Mouse (Mus musculus) CD4-positive, CD25-positive, alpha-beta regulatory T cell (primary cell): ENCODE measurements around the gene Gm20695. TPM values are rescaled to one million over a fixed set of nuclear protein-coding genes. Genes with fewer than 3 reads are reported as not detected.

ENCODE experiments used
- polyA plus RNA-seq: library from polyadenylated mRNA; unstranded; fragments of 100-300 nt; shearing (Covaris generic); gene quantifications from one replicate; pipeline ENCODE4 v1.2.1, GENCODE M21; 2017

Gene Gm20695
- 1.3 TPM for polyA plus RNA-seq

GRCm38 (mm10) chr16:3884201-3885064, at the start of gene Gm20695, which contains the start of gene Zfp597:
TSS of gene Gm20695 (plus strand) at chr16:3884648.
TSS of gene Zfp597 (minus strand) at chr16:3884561.

DNA sequence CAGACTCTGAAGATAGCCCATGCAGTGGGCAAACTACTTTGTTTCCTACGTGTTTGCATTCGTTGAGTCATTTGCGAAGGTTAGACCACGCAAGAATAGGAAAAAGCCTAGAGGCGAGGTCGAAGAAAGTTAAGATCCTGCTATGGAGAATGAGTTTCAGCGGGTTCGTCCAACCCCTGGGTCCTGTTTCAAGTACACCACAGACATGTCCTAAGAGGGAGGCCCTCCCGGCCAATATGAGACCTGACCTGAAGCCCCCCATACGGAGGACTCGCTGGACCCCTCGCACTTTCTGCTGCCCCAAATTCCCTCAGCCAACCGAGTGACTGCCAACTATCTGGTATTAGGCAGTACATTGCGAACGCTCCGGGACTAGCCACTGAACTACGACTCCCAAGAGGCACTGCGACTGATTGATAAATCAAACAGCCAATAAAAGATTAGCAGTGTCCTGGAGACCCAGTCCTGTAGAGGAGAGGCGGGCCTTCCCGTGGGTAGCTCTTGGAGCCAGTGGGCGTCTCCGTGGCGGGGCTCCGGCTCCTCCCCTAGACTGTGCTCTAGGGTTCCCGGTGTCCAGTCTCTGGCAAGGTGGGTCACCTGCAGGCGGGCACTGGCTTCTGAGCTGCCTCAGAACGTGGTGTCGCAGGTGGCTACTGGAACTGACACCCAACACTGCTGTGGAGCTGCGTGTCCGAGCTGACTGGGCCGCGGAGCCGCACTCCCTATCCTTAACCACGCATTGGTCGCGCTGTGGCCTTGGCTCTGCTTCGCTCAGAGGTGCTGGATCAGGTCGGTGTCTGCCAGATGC, 37.5 kb upstream of the Gm20695 start, which contains the start of gene Zfp174:
Gene Zfp174 (plus strand): TSS at position 558 of the 808 bp plus-strand sequence.

GRCm38 (mm10) chr16:3872216-3873047, 12.0 kb upstream of the Gm20695 start, which contains the start of gene Naa60:
TSS of gene Naa60 (plus strand) at chr16:3872375.

DNA sequence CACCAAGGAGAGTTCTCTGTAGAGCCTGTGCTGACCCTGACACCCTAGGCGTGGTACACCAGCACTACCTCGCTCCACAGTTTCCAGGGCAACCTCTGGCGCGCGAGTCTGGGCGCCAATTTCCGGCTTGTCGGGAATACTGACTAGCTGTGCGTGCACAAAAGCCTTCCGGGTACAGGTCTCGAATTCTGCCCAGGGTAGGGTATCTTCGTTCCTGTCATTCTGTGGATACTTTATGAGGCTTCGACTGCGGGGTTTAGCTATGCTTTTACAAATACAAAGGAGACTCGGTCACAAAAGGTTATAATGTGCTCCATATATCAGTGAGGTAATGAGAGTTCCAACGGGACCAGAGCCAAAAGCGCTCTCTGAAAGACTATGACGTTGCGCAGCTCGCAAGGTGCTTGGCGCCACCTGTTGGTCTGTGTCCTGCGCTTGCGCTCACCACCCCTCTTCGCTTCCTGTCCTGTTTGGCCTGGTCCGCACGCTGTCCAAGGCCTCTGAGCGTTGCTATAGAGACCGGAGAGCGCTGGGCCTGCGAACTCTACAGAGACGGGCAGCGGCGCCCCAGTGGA, 24.2 kb downstream of the Gm20695 start, which contains the start of the genes 1700037C18Rik and Cluap1:
Gene 1700037C18Rik (minus strand): TSS at position 153 of the 575 bp plus-strand sequence.
Gene Cluap1 (plus strand): TSS at position 265 of the 575 bp plus-strand sequence.

Other genes with a start within 250 kb of the Gm20695 start
- not detected for gene Mefv, start 166.6 kb upstream of the Gm20695 start, polyA plus RNA-seq
- gene Zfp263, start 140.6 kb upstream of the Gm20695 start, polyA plus RNA-seq, result 66.1 TPM
- 0.13 TPM for gene Olfr15, start 53.8 kb upstream of the Gm20695 start, polyA plus RNA-seq
- gene Zfp174, start 37.4 kb upstream of the Gm20695 start, polyA plus RNA-seq, result 0.93 TPM
- 123 TPM for gene Naa60, start 12.3 kb upstream of the Gm20695 start, polyA plus RNA-seq
- gene Zfp597, start 87 bp upstream of the Gm20695 start, polyA plus RNA-seq, result 14.5 TPM
- gene 1700037C18Rik, start 24.0 kb downstream of the Gm20695 start, polyA plus RNA-seq, result 11.6 TPM
- gene Cluap1, start 24.2 kb downstream of the Gm20695 start, polyA plus RNA-seq, result 30.3 TPM
- gene Nlrc3, start 92.0 kb downstream of the Gm20695 start, polyA plus RNA-seq, result 61.6 TPM
- gene Slx4, start 119.1 kb downstream of the Gm20695 start, polyA plus RNA-seq, result 32.7 TPM
- gene Dnase1, start 152.3 kb downstream of the Gm20695 start, polyA plus RNA-seq, result 14.7 TPM
- gene Trap1, start 193.2 kb downstream of the Gm20695 start, polyA plus RNA-seq, result 78.0 TPM